Mouse (Mus musculus) intestine, embryonic 16.5 days (tissue): ENCODE data around the gene Dmwd. TPM values are rescaled to one million over a fixed set of nuclear protein-coding genes. Genes with fewer than 3 reads are reported as not detected.
"Not testable (repeated sequence)": the region's sequence is repeated elsewhere in the genome, so short reads cannot be mapped to it uniquely, and the experiment has no call there.

ENCODE experiments used
- ATAC-seq: fragments of 200-750 bp; cut with Nextera tagmentation; 2 replicates; pipeline ENCODE4 v1.8.0; 2017; ENCODE audit warnings: moderate TSS enrichment, moderate library complexity
- H3K27ac ChIP-seq: fragments of 300-500 bp; sonication (generic); 2 replicates; pipeline ENCODE4 v1.5.1; 2014; ENCODE audit warnings: mild to moderate bottlenecking, low read length
- H3K27me3 ChIP-seq: fragments of 300-500 bp; sonication (generic); replicated peaks from 2 replicates; pipeline ENCODE4 v1.6.1; 2014; ENCODE audit warnings: low read length, control low read depth, mixed read lengths; ENCODE audit not compliant: control insufficient read depth, insufficient read depth
- H3K36me3 ChIP-seq: fragments of 300-500 bp; sonication (generic); 2 replicates; pipeline ENCODE4 v1.6.1; 2014; ENCODE audit warnings: low read length, control low read depth; ENCODE audit not compliant: control insufficient read depth, insufficient read depth
- H3K4me1 ChIP-seq: fragments of 300-500 bp; sonication (generic); 2 replicates; pipeline ENCODE4 v1.6.1; 2014; ENCODE audit warnings: low read length, control low read depth, mixed read lengths; ENCODE audit not compliant: control insufficient read depth, insufficient read depth
- H3K4me2 ChIP-seq: fragments of 300-500 bp; sonication (generic); 2 replicates; pipeline ENCODE4 v1.6.1; 2014; ENCODE audit warnings: low read depth, low read length, control low read depth
- H3K4me3 ChIP-seq: fragments of 300-500 bp; sonication (generic); 2 replicates; pipeline ENCODE4 v1.5.1; 2014; ENCODE audit warnings: mild to moderate bottlenecking, low read length
- H3K9ac ChIP-seq: fragments of 300-500 bp; sonication (generic); 2 replicates; pipeline ENCODE4 v1.6.1; 2014; ENCODE audit warnings: low read depth, low read length
- H3K9me3 ChIP-seq: fragments of 300-500 bp; sonication (generic); 2 replicates; pipeline ENCODE4 v1.6.1; 2016; ENCODE audit warnings: low read length, control low read depth; ENCODE audit not compliant: control insufficient read depth
- WGBS: fragments of 180-500 bp; shearing (Covaris S2); extraction: QIAGEN DNeasy Blood & Tissue Kit; methylation state at CpG from one replicate; pipeline ENCODE4 v1.1.7; 2014; 5-methylcytosine and 5-hydroxymethylcytosine counted together
- polyA plus RNA-seq: library from polyadenylated mRNA; unstranded; fragments of >200 nt; fragmentation: Nextera tagmentation; extraction: Ambion mirVana; gene quantifications from 2 replicates; pipeline ENCODE4 v1.2.1, GENCODE M21; 2015

Gene Dmwd
- polyA plus RNA-seq, 1 experiment from 2014 or later: 6.7 TPM

- Histone ChIP-seq H3K4me1 (no peaks in the 10 kb centered on the region), H3K9ac (no peak overlapping the region), H3K9me3 (no peaks in the 10 kb centered on the region), H3K27me3 (peaks cover 30% of the 10 kb centered on the region), H3K27ac (no peak overlapping the region), H3K4me3 (no peak overlapping the region), H3K36me3 (no peaks in the 10 kb centered on the region), H3K4me2 (no peak overlapping the region)
- WGBS: 63% methylated on average over 14 of the region's 14 CpGs
- ATAC-seq: no peak
Measured at GRCm38 (mm10) chr7:19067935-19068334, 8.1 kb upstream of the Dmwd start.

DNA sequence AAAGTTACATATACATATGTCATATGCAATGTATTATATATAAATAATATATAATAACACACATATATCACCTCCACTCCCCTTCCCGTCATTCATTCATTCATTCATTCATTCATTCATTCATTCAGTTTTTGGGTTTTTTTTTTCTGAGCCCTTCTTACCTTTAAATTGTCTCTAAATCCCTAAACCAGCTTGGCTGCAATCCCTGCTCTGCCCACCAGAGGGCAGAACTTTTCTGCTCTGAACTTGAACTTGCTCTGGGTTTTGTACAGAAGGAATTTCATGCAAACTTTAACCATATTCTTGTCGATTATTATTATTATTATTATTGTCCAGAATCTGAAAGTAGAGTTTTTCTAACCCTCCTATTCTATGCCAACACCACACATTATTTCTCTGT lies 7.3 kb upstream of the Dmwd start:
- no peak for ATAC-seq
- H3K9me3 ChIP-seq: no peaks in the 10 kb centered on the region
- H3K27ac ChIP-seq: no peak overlapping the region
- no peak overlapping the region for H3K4me2 ChIP-seq
- no peak overlapping the region for H3K4me3 ChIP-seq
- WGBS: 2% methylated on average over 2 of the region's 2 CpGs
- no peaks in the 10 kb centered on the region for H3K4me1 ChIP-seq
- no peaks in the 10 kb centered on the region for H3K36me3 ChIP-seq
- no peak overlapping the region for H3K9ac ChIP-seq
- peaks cover 30% of the 10 kb centered on the region for H3K27me3 ChIP-seq

- no peak overlapping the region for H3K4me2 ChIP-seq
- H3K27me3 ChIP-seq: peaks cover 29% of the 10 kb centered on the region
- H3K9me3 ChIP-seq: no peaks in the 10 kb centered on the region
- H3K4me1 ChIP-seq: no peaks in the 10 kb centered on the region
- H3K9ac ChIP-seq: no peak overlapping the region
- H3K36me3 ChIP-seq: no peaks in the 10 kb centered on the region
- 52% methylated on average over 3 of the region's 3 CpGs for WGBS
- no peak overlapping the region for H3K4me3 ChIP-seq
- ATAC-seq: no peak
- H3K27ac ChIP-seq: no peak overlapping the region
Measured at GRCm38 (mm10) chr7:19069500-19069899, 6.5 kb upstream of the Dmwd start.

GRCm38 (mm10) chr7:19071024-19071423 lies 5.0 kb upstream of the Dmwd start:
- not testable (repeated sequence) for H3K4me3 ChIP-seq, H3K9ac ChIP-seq, H3K36me3 ChIP-seq, H3K27ac ChIP-seq, H3K4me1 ChIP-seq, H3K4me2 ChIP-seq, H3K9me3 ChIP-seq, ATAC-seq
- WGBS: 56% methylated on average over 3 of the region's 3 CpGs
- peaks cover 14% of the 10 kb centered on the region for H3K27me3 ChIP-seq

- Histone ChIP-seq H3K4me3 (no peak overlapping the region), H3K4me1 (peaks cover 20% of the 10 kb centered on the region), H3K27ac (no peak overlapping the region), H3K4me2 (no peak overlapping the region), H3K9ac (no peak overlapping the region), H3K9me3 (no peaks in the 10 kb centered on the region), H3K27me3 (no peaks in the 10 kb centered on the region), H3K36me3 (peaks cover under 1% of the 10 kb centered on the region; the same call in 1 of the 2 replicates)
- no peak for ATAC-seq
- WGBS: 76% methylated on average over 9 of the region's 9 CpGs
Measured at GRCm38 (mm10) chr7:19073504-19073903, 2.5 kb upstream of the Dmwd start.

- H3K4me1 ChIP-seq: peaks cover 20% of the 10 kb centered on the region
- H3K4me3 ChIP-seq: no peak overlapping the region
- H3K4me2 ChIP-seq: no peak overlapping the region
- no peak overlapping the region for H3K27ac ChIP-seq
- WGBS: 92% methylated on average over 6 of the region's 6 CpGs
- no peaks in the 10 kb centered on the region for H3K9me3 ChIP-seq
- H3K36me3 ChIP-seq: peaks cover 4% of the 10 kb centered on the region; the same call in 1 of the 2 replicates
- ATAC-seq: no peak
- no peak overlapping the region for H3K9ac ChIP-seq
- no peaks in the 10 kb centered on the region for H3K27me3 ChIP-seq
Measured at GRCm38 (mm10) chr7:19074494-19074893, 1.5 kb upstream of the Dmwd start.

- Histone ChIP-seq H3K4me1 (peaks cover 20% of the 10 kb centered on the region), H3K4me3 (peak overlapping the region; percentile 64), H3K27ac (no peak overlapping the region), H3K36me3 (peaks cover 4% of the 10 kb centered on the region; the same call in 1 of the 2 replicates), H3K9me3 (no peaks in the 10 kb centered on the region), H3K27me3 (no peaks in the 10 kb centered on the region), H3K9ac (no peak overlapping the region), H3K4me2 (peak overlapping the region; percentile 75)
- 0 out of 2 replicates have a peak, but pooled peaks have one; percentile 2 for ATAC-seq
- WGBS: 53% methylated on average over 5 of the region's 5 CpGs
Measured at GRCm38 (mm10) chr7:19075231-19075630, 796 bp upstream of the Dmwd start.

DNA sequence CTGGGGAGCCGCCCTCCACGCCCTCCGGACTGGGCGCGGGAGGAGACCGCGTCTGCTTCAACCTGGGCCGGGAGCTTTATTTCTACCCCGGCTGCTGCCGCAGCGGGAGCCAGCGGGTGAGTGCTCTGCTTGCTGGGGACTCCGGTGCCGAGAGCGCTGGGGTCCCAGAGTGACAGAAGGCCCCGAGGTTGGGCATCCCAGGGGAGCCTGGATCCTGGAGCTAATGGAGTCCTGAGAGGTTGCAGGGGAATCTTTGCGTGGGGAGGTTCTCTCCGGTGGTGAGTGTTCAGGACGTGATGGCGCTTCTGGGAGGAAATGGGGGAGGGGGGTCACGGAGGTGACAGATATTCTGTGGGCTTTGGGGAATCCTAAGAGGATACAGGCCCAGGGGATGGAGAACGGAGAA lies 562 bp downstream of the Dmwd start:
- H3K9me3 ChIP-seq: no peaks in the 10 kb centered on the region
- H3K27me3 ChIP-seq: no peaks in the 10 kb centered on the region
- under 1% methylated on average over 22 of the region's 22 CpGs for WGBS
- H3K27ac ChIP-seq: peak overlapping the region; percentile 79
- peaks cover 20% of the 10 kb centered on the region for H3K4me1 ChIP-seq
- H3K4me2 ChIP-seq: peak overlapping the region; percentile 75
- ATAC-seq: no peak
- peak overlapping the region; percentile 64 for H3K4me3 ChIP-seq
- peaks cover 16% of the 10 kb centered on the region; the same call in 1 of the 2 replicates for H3K36me3 ChIP-seq
- peak overlapping the region; percentile 78 for H3K9ac ChIP-seq

DNA sequence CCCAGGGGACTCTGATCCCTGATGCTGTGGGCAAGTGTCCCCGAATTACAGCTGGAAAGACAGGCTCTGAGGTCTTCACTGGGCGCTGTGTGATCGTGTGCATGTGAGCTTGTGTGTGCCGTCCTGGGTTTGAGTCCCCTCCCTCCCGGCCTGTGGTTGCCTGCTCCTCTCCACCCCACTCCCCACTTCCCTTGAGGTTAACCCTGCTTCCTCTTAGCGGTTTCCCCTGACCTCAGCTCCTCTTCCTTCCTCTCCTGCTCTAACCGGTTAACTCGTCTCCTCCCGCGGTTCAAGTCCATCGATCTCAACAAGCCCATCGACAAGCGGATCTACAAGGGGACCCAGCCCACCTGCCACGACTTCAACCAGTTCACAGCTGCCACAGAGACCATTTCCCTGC lies 1.7 kb downstream of the Dmwd start:
- H3K4me3 ChIP-seq: no peak overlapping the region
- no peaks in the 10 kb centered on the region for H3K27me3 ChIP-seq
- H3K36me3 ChIP-seq: peaks cover 27% of the 10 kb centered on the region
- peak overlapping the region; percentile 75 for H3K4me2 ChIP-seq
- no peak overlapping the region for H3K27ac ChIP-seq
- H3K9me3 ChIP-seq: no peaks in the 10 kb centered on the region
- no peak overlapping the region for H3K9ac ChIP-seq
- 71% methylated on average over 14 of the region's 14 CpGs for WGBS
- ATAC-seq: no peak
- H3K4me1 ChIP-seq: peaks cover 29% of the 10 kb centered on the region

DNA sequence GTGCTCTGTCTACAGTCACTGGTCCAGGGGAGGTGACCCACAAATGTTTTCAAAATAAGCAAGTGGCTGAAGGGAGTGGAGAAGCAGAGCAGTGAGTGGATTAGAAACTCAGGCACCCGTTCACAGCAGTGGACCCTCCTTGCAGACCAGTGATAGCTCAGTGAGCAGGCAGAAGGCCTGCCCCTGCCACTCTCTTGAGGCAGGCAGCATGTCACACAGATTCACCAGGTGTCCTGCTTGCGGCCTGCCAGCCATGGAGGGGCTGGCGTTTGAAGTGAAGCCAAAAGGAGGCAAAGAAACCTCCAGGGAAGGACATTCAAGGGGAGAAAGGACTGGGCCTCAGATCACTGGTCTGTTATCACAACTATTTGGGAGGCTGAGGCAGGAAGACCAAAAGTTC lies 2.7 kb downstream of the Dmwd start:
- Histone ChIP-seq H3K4me3 (no peak overlapping the region), H3K4me2 (no peak overlapping the region), H3K4me1 (peaks cover 38% of the 10 kb centered on the region), H3K36me3 (peaks cover 27% of the 10 kb centered on the region), H3K9me3 (no peaks in the 10 kb centered on the region), H3K27me3 (no peaks in the 10 kb centered on the region), H3K27ac (no peak overlapping the region), H3K9ac (no peak overlapping the region)
- ATAC-seq: no peak
- WGBS: 87% methylated on average over 3 of the region's 3 CpGs
